Mouse (Mus musculus) MEL (cell line): ENCODE measurements around the gene Phf20. TPM values are rescaled to one million over a fixed set of nuclear protein-coding genes. Genes with fewer than 3 reads are reported as not detected.

ENCODE experiments used
- DNase-seq: peaks from one replicate; pipeline ENCODE4 v3.0.0; 2011; ENCODE audit warnings: low read depth, low spot score
- H3K27ac ChIP-seq: 2 replicates; pipeline ENCODE4 v1.5.1; 2012; ENCODE audit warnings: low read depth, mild to moderate bottlenecking, control low read depth, low read length, moderate library complexity; ENCODE audit not compliant: control insufficient read depth
- H3K27me3 ChIP-seq, 2 experiments: fragments of 150-350 bp in 1 of 2; sonication (generic) in 1 of 2; 2 replicates each; pipeline ENCODE4 v1.6.1; 2012; ENCODE audit warnings: low read length in 2 of 2, mild to moderate bottlenecking in 2 of 2, improper control_type of control experiment in 1 of 2, moderate library complexity in 1 of 2; ENCODE audit not compliant: insufficient read depth in 2 of 2, control insufficient read depth in 1 of 2
- H3K36me3 ChIP-seq, 2 experiments: 2 replicates each; pipeline ENCODE4 v1.6.1; 2012 to 2014; ENCODE audit warnings: low read length in 2 of 2, improper control_type of control experiment in 1 of 2, inconsistent platforms in 1 of 2, mild to moderate bottlenecking in 1 of 2; ENCODE audit not compliant: insufficient read depth in 2 of 2, control insufficient read depth in 1 of 2
- H3K4me1 ChIP-seq, 2 experiments: fragments of 150-350 bp in 1 of 2; sonication (generic) in 1 of 2; 2 replicates each; pipeline ENCODE4 v1.6.1; 2012; ENCODE audit warnings: low read length in 2 of 2, improper control_type of control experiment in 1 of 2, mild to moderate bottlenecking in 1 of 2; ENCODE audit not compliant: insufficient read depth in 2 of 2, control insufficient read depth in 1 of 2
- H3K4me3 ChIP-seq, 2 experiments: fragments of 150-350 bp in 1 of 2; sonication (generic) in 1 of 2; 2 replicates each; pipeline ENCODE4 v1.5.1; 2012; ENCODE audit warnings: low read depth in 2 of 2, low read length in 2 of 2, mild to moderate bottlenecking in 2 of 2, moderate library complexity in 2 of 2, control low read depth in 1 of 2, improper control_type of control experiment in 1 of 2; ENCODE audit not compliant: control insufficient read depth in 1 of 2, insufficient read depth in 1 of 2
- H3K79me2 ChIP-seq: 2 replicates; pipeline ENCODE4 v1.6.1; 2012; ENCODE audit warnings: mild to moderate bottlenecking, low read length, moderate library complexity; ENCODE audit not compliant: control insufficient read depth, poor library complexity, insufficient read depth
- H3K9ac ChIP-seq: 2 replicates; pipeline ENCODE4 v1.6.1; 2012; ENCODE audit warnings: low read depth, mild to moderate bottlenecking, control low read depth, low read length, moderate library complexity; ENCODE audit not compliant: control insufficient read depth, poor library complexity, severe bottlenecking
- H3K9me3 ChIP-seq: fragments of 150-350 bp; sonication (generic); replicated peaks from 2 replicates; pipeline ENCODE4 v1.6.1; 2012; ENCODE audit warnings: mild to moderate bottlenecking, low read length, improper control_type of control experiment, moderate library complexity; ENCODE audit not compliant: insufficient read depth
- BHLHE40 ChIP-seq: IDR thresholded peaks from 2 replicates; pipeline ENCODE4 v1.6.1; 2012; ENCODE audit warnings: low read depth, mild to moderate bottlenecking, inconsistent platforms, low read length, improper control_type of control experiment, borderline replicate concordance
- CHD2 ChIP-seq: IDR thresholded peaks from 2 replicates; pipeline ENCODE4 v1.6.1; 2011; ENCODE audit warnings: low read length, improper control_type of control experiment
- CTCF ChIP-seq, 3 experiments: IDR thresholded peaks in 2 of 3; conservative IDR thresholded peaks in 1 of 3; 2 replicates each; pipeline ENCODE4 v1.5.1; 2011 to 2012; ENCODE audit warnings: low read length in 3 of 3, low read depth in 2 of 3, mild to moderate bottlenecking in 2 of 3, improper control_type of control experiment in 1 of 3, inconsistent platforms in 1 of 3, mixed read lengths in 1 of 3, moderate library complexity in 1 of 3; ENCODE audit not compliant: control insufficient read depth in 1 of 3, insufficient read depth in 1 of 3, poor library complexity in 1 of 3, severe bottlenecking in 1 of 3
- E2F4 ChIP-seq: IDR thresholded peaks from 2 replicates; pipeline ENCODE4 v1.6.1; 2011; ENCODE audit warnings: low read depth, low read length, improper control_type of control experiment, borderline replicate concordance
- EP300 ChIP-seq, 2 experiments: IDR thresholded peaks; 2 replicates each; pipeline ENCODE4 v1.6.1; 2011; ENCODE audit warnings: improper control_type of control experiment in 2 of 2, low read length in 2 of 2, low read depth in 1 of 2, mild to moderate bottlenecking in 1 of 2
- GATA1 ChIP-seq: IDR thresholded peaks from 2 replicates; pipeline ENCODE4 v1.6.1; 2011; ENCODE audit warnings: low read depth, low read length, improper control_type of control experiment
- JUND ChIP-seq: IDR thresholded peaks from 2 replicates; pipeline ENCODE4 v1.6.1; 2011; ENCODE audit warnings: low read depth, mild to moderate bottlenecking, improper control_type of control experiment, low read length
- MAFK ChIP-seq: IDR thresholded peaks from 2 replicates; pipeline ENCODE4 v1.6.1; 2011; ENCODE audit warnings: low read depth, mild to moderate bottlenecking, low read length, improper control_type of control experiment, borderline replicate concordance
- MAX ChIP-seq: IDR thresholded peaks from 2 replicates; pipeline ENCODE4 v1.6.1; 2011; ENCODE audit warnings: low read length, improper control_type of control experiment
- MAZ ChIP-seq: IDR thresholded peaks from 2 replicates; pipeline ENCODE4 v1.6.1; 2012; ENCODE audit warnings: low read depth, mild to moderate bottlenecking, inconsistent platforms, low read length, improper control_type of control experiment
- MEF2A ChIP-seq: IDR thresholded peaks from 2 replicates; pipeline ENCODE4 v1.6.1; 2014; ENCODE audit warnings: low read depth, mild to moderate bottlenecking, inconsistent platforms, low read length, improper control_type of control experiment; ENCODE audit not compliant: poor library complexity, insufficient replicate concordance, severe bottlenecking; ENCODE audit errors: extremely low read depth
- MXI1 ChIP-seq: IDR thresholded peaks from 2 replicates; pipeline ENCODE4 v1.6.1; 2011; ENCODE audit warnings: mild to moderate bottlenecking, low read depth, low read length, improper control_type of control experiment
- MYB ChIP-seq: IDR thresholded peaks from 2 replicates; pipeline ENCODE4 v1.6.1; 2011; ENCODE audit warnings: mild to moderate bottlenecking, low read depth, low read length, improper control_type of control experiment
- MYC ChIP-seq: IDR thresholded peaks from 2 replicates; pipeline ENCODE4 v1.6.1; 2011; ENCODE audit warnings: low read depth, mild to moderate bottlenecking, low read length, improper control_type of control experiment, moderate library complexity
- NRF1 ChIP-seq: IDR thresholded peaks from 2 replicates; pipeline ENCODE4 v1.6.1; 2014; ENCODE audit warnings: low read depth, mild to moderate bottlenecking, inconsistent platforms, low read length, improper control_type of control experiment, moderate library complexity; ENCODE audit not compliant: poor library complexity, insufficient read depth, severe bottlenecking
- POLR2A ChIP-seq, 2 experiments: IDR thresholded peaks; 2 replicates each; pipeline ENCODE4 v1.6.1; 2011 to 2012; ENCODE audit warnings: low read length in 2 of 2, mild to moderate bottlenecking in 2 of 2, control low read depth in 1 of 2, improper control_type of control experiment in 1 of 2, low read depth in 1 of 2, moderate library complexity in 1 of 2; ENCODE audit not compliant: control insufficient read depth in 1 of 2, insufficient read depth in 1 of 2, poor library complexity in 1 of 2
- POLR2AphosphoS2 ChIP-seq: IDR thresholded peaks from 2 replicates; pipeline ENCODE4 v1.6.1; 2011; ENCODE audit warnings: low read length, improper control_type of control experiment
- RAD21 ChIP-seq: IDR thresholded peaks from 2 replicates; pipeline ENCODE4 v1.6.1; 2011; ENCODE audit warnings: mild to moderate bottlenecking, low read depth, low read length, improper control_type of control experiment
- RCOR1 ChIP-seq: IDR thresholded peaks from 2 replicates; pipeline ENCODE4 v1.6.1; 2012; ENCODE audit warnings: low read depth, mild to moderate bottlenecking, inconsistent platforms, low read length, improper control_type of control experiment
- SMC3 ChIP-seq: IDR thresholded peaks from 2 replicates; pipeline ENCODE4 v1.6.1; 2011; ENCODE audit warnings: low read depth, low read length, improper control_type of control experiment
- TAL1 ChIP-seq: IDR thresholded peaks from 2 replicates; pipeline ENCODE4 v1.6.1; 2012; ENCODE audit warnings: mild to moderate bottlenecking, inconsistent platforms, low read length, moderate library complexity, mixed read lengths
- TBP ChIP-seq: IDR thresholded peaks from 2 replicates; pipeline ENCODE4 v1.8.0; 2011; ENCODE audit warnings: low read depth, low read length, improper control_type of control experiment
- UBTF ChIP-seq: IDR thresholded peaks from 2 replicates; pipeline ENCODE4 v1.6.1; 2012; ENCODE audit warnings: low read depth, mild to moderate bottlenecking, inconsistent platforms, low read length, improper control_type of control experiment, moderate library complexity, borderline replicate concordance; ENCODE audit not compliant: insufficient read depth
- USF1 ChIP-seq: IDR thresholded peaks from 2 replicates; pipeline ENCODE4 v1.6.1; 2014; ENCODE audit warnings: low read depth, mild to moderate bottlenecking, inconsistent platforms, low read length, improper control_type of control experiment, moderate library complexity
- ZC3H11A ChIP-seq: IDR thresholded peaks from 2 replicates; pipeline ENCODE4 v1.6.1; 2012; ENCODE audit warnings: low read depth, mild to moderate bottlenecking, inconsistent platforms, low read length, improper control_type of control experiment
- ZNF384 ChIP-seq: IDR thresholded peaks from 2 replicates; pipeline ENCODE4 v1.6.1; 2012; ENCODE audit warnings: low read depth, mild to moderate bottlenecking, inconsistent platforms, low read length, improper control_type of control experiment
- polyA plus RNA-seq, 2 experiments: library from polyadenylated mRNA; stranded (reverse) in 1 of 2; unstranded in 1 of 2; fragments of >175 nt in 1 of 2; fragments of >200 nt in 1 of 2; gene quantifications; 2 replicates each; pipeline versions ENCODE4 v1.2.1 to v1.2.4; 2012; ENCODE audit warnings: low replicate concordance in 2 of 2, low read depth in 1 of 2; ENCODE audit not compliant: insufficient read length in 2 of 2, insufficient read depth in 1 of 2, missing spikeins in 1 of 2
- total RNA-seq: library from RNA; depleted of rRNA; stranded (reverse); fragments of 300-350 nt; gene quantifications from 2 replicates; pipeline ENCODE4 v1.2.3, GENCODE M21; 2012

Phf20 gene
- total and polyA plus RNA-seq, 3 experiments: 11.7 to 16.9 TPM; not detected in 1

- H3K4me1 ChIP-seq: peaks cover 0 to 6% of the 10 kb centered on the region in 2 experiments; a peak in 2 of 4 replicates
- no peak overlapping the region for H3K9ac ChIP-seq
- no peak overlapping the region for H3K4me3 ChIP-seq
- no peaks in the 10 kb centered on the region for H3K27me3 ChIP-seq
- no peak for TF ChIP-seq UBTF
- TF ChIP-seq MYC: no peak
- no peak for TF ChIP-seq USF1
- no peak for TF ChIP-seq MYB
- TF ChIP-seq TBP: no peak
- no peak for TF ChIP-seq CHD2
- TF ChIP-seq EP300 (IDR thresholded peaks at IDR 0.05; ENCODE audit: low read depth in 1 of 2, low read length in 2 of 2): no peak
- no peak for TF ChIP-seq MEF2A
- no peak for TF ChIP-seq TAL1
- no peak for TF ChIP-seq JUND
- no peak for TF ChIP-seq MAZ
- no peak for TF ChIP-seq ZNF384
- no peak for TF ChIP-seq POLR2AphosphoS2
- no peak for TF ChIP-seq MXI1
- TF ChIP-seq POLR2A (IDR thresholded peaks at IDR 0.05; ENCODE audit: control insufficient read depth in 1 of 2, insufficient read depth in 1 of 2, low read depth in 1 of 2, low read length in 2 of 2, poor library complexity in 1 of 2): no peak
- no peak for TF ChIP-seq E2F4
- no peak for TF ChIP-seq BHLHE40
- peak; percentile 65 for TF ChIP-seq RAD21
- TF ChIP-seq ZC3H11A: peak; percentile 62
- TF ChIP-seq RCOR1: no peak
- no peak for TF ChIP-seq GATA1
- TF ChIP-seq MAFK: no peak
- TF ChIP-seq MAX: no peak
- TF ChIP-seq SMC3: peak; percentile 79
- no peak for TF ChIP-seq NRF1
- peak; percentile 31 to 74 (median 70) for TF ChIP-seq CTCF (IDR thresholded peaks at IDR 0.05 in 2 of 3, conservative IDR thresholded peaks at IDR 0.05 in 1 of 3; ENCODE audit: control insufficient read depth in 1 of 3, insufficient read depth in 1 of 3, low read depth in 2 of 3, low read length in 3 of 3, poor library complexity in 1 of 3, severe bottlenecking in 1 of 3)
- DNase-seq: peak; percentile 75
- peaks cover 0 to 7% of the 10 kb centered on the region in 2 experiments; a peak in 2 of 4 replicates for H3K36me3 ChIP-seq
- H3K79me2 ChIP-seq: no peaks in the 10 kb centered on the region
- H3K9me3 ChIP-seq: no peaks in the 10 kb centered on the region
- H3K27ac ChIP-seq: no peak overlapping the region
Measured at GRCm38 (mm10) chr2:156305818-156306217, 109.6 kb downstream of the Phf20 start.
